Comparison of ENCODE assay signal across 28 mouse cellular contexts in genomic region chrX:152271189-152271588, GRCm38 (mm10). TPM values are rescaled to one million over a fixed set of nuclear protein-coding genes. Genes with fewer than 3 reads are reported as not detected.
A peak's percentile ranks its signal among the peaks of the same experiment; 100 is the strongest.
DNase-seq lines count a peak whose midpoint lies in the region; ATAC-seq and TF ChIP-seq lines count a peak whose summit lies in the region.
"Had no signal": no experiment of that assay in that cellular context is flagged by ENCODE, and none has a peak within 500 bp of the region (broad histone marks: within the 10 kb centered on the region; RNA-seq: fewer than 3 reads in every experiment).

No protein-coding gene starts in this region.

- H3K4me3 ChIP-seq in hindbrain, postnatal 0 days (ENCODE audit: low read length): no peak overlapping the region
- no peak overlapping the region for H3K4me3 ChIP-seq in hindbrain, embryonic 16.5 days (ENCODE audit: low read length)
- no peak overlapping the region for H3K4me3 ChIP-seq in liver, embryonic 12.5 days
- no peak overlapping the region for H3K4me3 ChIP-seq in liver, postnatal 0 days (ENCODE audit: low read depth, low read length)
- H3K4me3 ChIP-seq: forebrain, embryonic 10.5 days; forebrain, embryonic 15.5 days; liver, embryonic 15.5 days; lung, embryonic 15.5 days; midbrain, embryonic 10.5 days; midbrain, embryonic 15.5 days; myocyte; neural tube, embryonic 12.5 days had no signal

- no peaks in the 10 kb centered on the region for H3K4me1 ChIP-seq in hindbrain, postnatal 0 days (ENCODE audit: insufficient read depth, low read length)
- H3K4me1 ChIP-seq in hindbrain, embryonic 16.5 days (ENCODE audit: control insufficient read depth, insufficient read depth, low read depth, low read length): no peaks in the 10 kb centered on the region
- no peaks in the 10 kb centered on the region for H3K4me1 ChIP-seq in liver, embryonic 12.5 days
- H3K4me1 ChIP-seq in liver, postnatal 0 days (ENCODE audit: insufficient read depth): no peaks in the 10 kb centered on the region
- H3K4me1 ChIP-seq: forebrain, embryonic 10.5 days; forebrain, embryonic 15.5 days; liver, embryonic 15.5 days; lung, embryonic 15.5 days; midbrain, embryonic 10.5 days; midbrain, embryonic 15.5 days; neural tube, embryonic 12.5 days had no signal

- H3K9me3 ChIP-seq in hindbrain, postnatal 0 days (ENCODE audit: low read length): no peaks in the 10 kb centered on the region
- H3K9me3 ChIP-seq in hindbrain, embryonic 16.5 days (ENCODE audit: control insufficient read depth, low read length): no peaks in the 10 kb centered on the region
- no peaks in the 10 kb centered on the region for H3K9me3 ChIP-seq in liver, embryonic 12.5 days (replicated peaks)
- H3K9me3 ChIP-seq in liver, postnatal 0 days (ENCODE audit: low read length): no peaks in the 10 kb centered on the region
- H3K9me3 ChIP-seq: forebrain, embryonic 10.5 days; forebrain, embryonic 15.5 days; liver, embryonic 15.5 days; lung, embryonic 15.5 days; midbrain, embryonic 10.5 days; midbrain, embryonic 15.5 days; neural tube, embryonic 12.5 days had no signal

- no peak for TF ChIP-seq CTCF in hindbrain, postnatal 0 days (IDR thresholded peaks at IDR 0.05; ENCODE audit: low read depth)
- no peak for TF ChIP-seq CTCF in liver, postnatal 0 days (IDR thresholded peaks at IDR 0.05; ENCODE audit: low read depth)

- H3K27ac ChIP-seq in hindbrain, postnatal 0 days: no peak overlapping the region
- no peak overlapping the region for H3K27ac ChIP-seq in hindbrain, embryonic 16.5 days (ENCODE audit: low read depth, low read length)
- H3K27ac ChIP-seq in liver, embryonic 12.5 days: no peak overlapping the region
- no peak overlapping the region for H3K27ac ChIP-seq in liver, postnatal 0 days (ENCODE audit: low read depth)
- H3K27ac ChIP-seq: forebrain, embryonic 10.5 days; forebrain, embryonic 15.5 days; liver, embryonic 15.5 days; lung, embryonic 15.5 days; midbrain, embryonic 10.5 days; midbrain, embryonic 15.5 days; neural tube, embryonic 12.5 days; stomach, postnatal 0 days had no signal

- no peak for TF ChIP-seq EP300 in liver, postnatal 0 days (IDR thresholded peaks at IDR 0.05; ENCODE audit: low read depth)

- no peak overlapping the region for H3K4me2 ChIP-seq in hindbrain, postnatal 0 days (ENCODE audit: low read depth, low read length)
- no peak overlapping the region for H3K4me2 ChIP-seq in hindbrain, embryonic 16.5 days (ENCODE audit: low read length)
- H3K4me2 ChIP-seq in liver, embryonic 12.5 days: no peak overlapping the region
- no peak overlapping the region for H3K4me2 ChIP-seq in liver, postnatal 0 days (ENCODE audit: low read depth, low read length)
- H3K4me2 ChIP-seq: forebrain, embryonic 15.5 days; liver, embryonic 15.5 days; lung, embryonic 15.5 days; midbrain, embryonic 15.5 days; neural tube, embryonic 12.5 days had no signal

- no peaks in the 10 kb centered on the region for H3K27me3 ChIP-seq in hindbrain, postnatal 0 days (ENCODE audit: insufficient read depth, low read length)
- H3K27me3 ChIP-seq in hindbrain, embryonic 16.5 days (replicated peaks; ENCODE audit: control insufficient read depth, insufficient read depth, low read length): no peaks in the 10 kb centered on the region
- no peaks in the 10 kb centered on the region for H3K27me3 ChIP-seq in liver, embryonic 12.5 days (replicated peaks)
- H3K27me3 ChIP-seq in liver, postnatal 0 days (ENCODE audit: insufficient read depth, low read length): no peaks in the 10 kb centered on the region
- H3K27me3 ChIP-seq: forebrain, embryonic 15.5 days; liver, embryonic 15.5 days; lung, embryonic 15.5 days; midbrain, embryonic 15.5 days; neural tube, embryonic 12.5 days had no signal

- no peak overlapping the region for H3K9ac ChIP-seq in hindbrain, postnatal 0 days (replicated peaks; ENCODE audit: low read length)
- H3K9ac ChIP-seq in hindbrain, embryonic 16.5 days (ENCODE audit: low read depth, low read length): no peak overlapping the region
- no peak overlapping the region for H3K9ac ChIP-seq in liver, embryonic 12.5 days
- H3K9ac ChIP-seq in liver, postnatal 0 days (replicated peaks): no peak overlapping the region
- H3K9ac ChIP-seq: forebrain, embryonic 15.5 days; liver, embryonic 15.5 days; lung, embryonic 15.5 days; midbrain, embryonic 15.5 days; neural tube, embryonic 12.5 days had no signal

- whole genome bisulfite sequencing in hindbrain, postnatal 0 days: 89% methylated on average over 11 of the region's 11 CpGs
- WGBS in hindbrain, embryonic 16.5 days: 88% methylated on average over 10 of the region's 11 CpGs
- WGBS in liver, embryonic 12.5 days (ENCODE audit: insufficient replicate concordance): 91% methylated on average over 11 of the region's 11 CpGs
- WGBS in liver, postnatal 0 days (ENCODE audit: insufficient replicate concordance): 91% methylated on average over 11 of the region's 11 CpGs

- peak; percentile 50; the same call in 1 of the 2 replicates for ATAC-seq in frontal cortex, adult (ENCODE audit: low TSS enrichment)
- ATAC-seq in hindbrain, postnatal 0 days: peak; percentile 55; the same call in 1 of the 2 replicates
- no peak for ATAC-seq in hindbrain, embryonic 16.5 days
- peak; percentile 16; the same call in 1 of the 2 replicates for ATAC-seq in liver, embryonic 12.5 days
- ATAC-seq in liver, postnatal 0 days: no peak
- ATAC-seq: forebrain, embryonic 15.5 days; intestine, embryonic 16.5 days; midbrain, embryonic 15.5 days had no signal

- no peak for DNase-seq in frontal cortex, postnatal 14 days (ENCODE audit: low spot score in 2 of 2)
- no peak for DNase-seq in hindbrain, postnatal 0 days (ENCODE audit: low spot score)
- DNase-seq in liver, postnatal 0 days: no peak
- no peak for DNase-seq in spleen, postnatal 14 days (ENCODE audit: low spot score in 2 of 2)
- DNase-seq: adrenal gland, postnatal 25 days; B cell, adult 2 months; cerebellum, adult 9-10 months; gastrocnemius, postnatal 10 days; kidney, adult 9 months; kidney, postnatal 14 days; liver; right cerebral cortex, adult 18-20 months; spleen, adult 18-20 months; thymus, adult 18-20 months; thymus, postnatal 25 days had no signal

- peaks cover 60% of the 10 kb centered on the region for H3K36me3 ChIP-seq in hindbrain, postnatal 0 days (ENCODE audit: insufficient read depth, low read length)
- peaks cover 63% of the 10 kb centered on the region for H3K36me3 ChIP-seq in hindbrain, embryonic 16.5 days (ENCODE audit: control insufficient read depth, insufficient read depth, low read length)
- H3K36me3 ChIP-seq in liver, embryonic 12.5 days: peaks cover 98% of the 10 kb centered on the region
- peaks cover 85% of the 10 kb centered on the region for H3K36me3 ChIP-seq in liver, postnatal 0 days (replicated peaks; ENCODE audit: insufficient read depth, low read length)

RNA-seq across cellular contexts. Expression of gene Kdm5c, which starts 38.4 kb away (rescaled TPM):
- 54.5 and 55.6 TPM in 2 replicates for total RNA-seq in hindbrain, postnatal 0 days (2014; rRNA removed)
- polyA plus RNA-seq in hindbrain, postnatal 0 days (2015; fragmentation: Nextera tagmentation; extraction: Ambion mirVana): 17.4 and 24.5 TPM in 2 replicates
- polyA plus RNA-seq in hindbrain, embryonic 16.5 days (2015; fragmentation: Nextera tagmentation; extraction: Ambion mirVana): 23.6 and 34.0 TPM in 2 replicates
- 36.0 and 36.5 TPM in 2 replicates for polyA plus RNA-seq in liver, embryonic 12.5 days (2016; fragmentation: Nextera tagmentation; extraction: Ambion mirVana)
- polyA plus RNA-seq in liver, postnatal 0 days (2015; fragmentation: Nextera tagmentation; extraction: Ambion mirVana): 7.2 and 9.8 TPM in 2 replicates

RNA-seq across cellular contexts. Expression of gene Kantr, which starts 56.1 kb away (rescaled TPM):
- 6.8 and 21.7 TPM in 2 replicates for total RNA-seq in hindbrain, postnatal 0 days (2014; rRNA removed)
- polyA plus RNA-seq in hindbrain, postnatal 0 days (2015; fragmentation: Nextera tagmentation; extraction: Ambion mirVana): 21.3 and 22.7 TPM in 2 replicates
- polyA plus RNA-seq in hindbrain, embryonic 16.5 days (2015; fragmentation: Nextera tagmentation; extraction: Ambion mirVana): 30.1 and 34.5 TPM in 2 replicates
- 4.5 and 5.3 TPM in 2 replicates for polyA plus RNA-seq in liver, embryonic 12.5 days (2016; fragmentation: Nextera tagmentation; extraction: Ambion mirVana)
- polyA plus RNA-seq in liver, postnatal 0 days (2015; fragmentation: Nextera tagmentation; extraction: Ambion mirVana): 2.4 TPM in 2 replicates

Comparison
In these comparisons a context has a peak if more than half of its experiments do, and no peak if none do; other contexts are left out.
1. ATAC-seq: peak in frontal cortex, adult (single experiment), hindbrain, postnatal 0 days (single experiment) and liver, embryonic 12.5 days (single experiment); none in hindbrain, embryonic 16.5 days (single experiment) and liver, postnatal 0 days (single experiment).